Mouse (Mus musculus): ENCODE measurements around the gene Cdk5rap2.

GRCm38 (mm10) chr4:70232383-70232782 lies 177.9 kb downstream of the Cdk5rap2 start:
- TF ChIP-seq POLR2A (IDR thresholded peaks at IDR 0.05; ENCODE audit: control insufficient read depth, low read depth, low read length) (no peak), CTCF (IDR thresholded peaks at IDR 0.05; ENCODE audit: control insufficient read depth, insufficient read depth, insufficient replicate concordance, low read depth, low read length) (no peak)
